18 mouse cellular contexts compared by ENCODE assay signal in genomic region chr10:28498504-28498903, GRCm38 (mm10).
"Had no signal": no experiment of that assay in that cellular context is flagged by ENCODE, and none has a peak within 500 bp of the region (broad histone marks: within the 10 kb centered on the region; RNA-seq: fewer than 3 reads in every experiment).

No protein-coding gene starts in this region.

- H3K4me3 ChIP-seq: megakaryocyte, embryonic 14.5 days; midbrain, embryonic 13.5 days; midbrain, embryonic 15.5 days; myocyte; neural tube, embryonic 13.5 days; neural tube, embryonic 15.5 days had no signal

- H3K27me3 ChIP-seq: megakaryocyte, embryonic 14.5 days; midbrain, embryonic 13.5 days; midbrain, embryonic 15.5 days; neural tube, embryonic 15.5 days had no signal

- H3K4me2 ChIP-seq: lung, embryonic 14.5 days; midbrain, embryonic 11.5 days; midbrain, embryonic 13.5 days; midbrain, embryonic 15.5 days; neural tube, embryonic 13.5 days; neural tube, embryonic 15.5 days had no signal

- H3K27ac ChIP-seq: midbrain, embryonic 13.5 days; midbrain, embryonic 15.5 days; neural tube, embryonic 13.5 days; neural tube, embryonic 15.5 days had no signal

- H3K9ac ChIP-seq: lung, embryonic 14.5 days; midbrain, embryonic 13.5 days; midbrain, embryonic 15.5 days; neural tube, embryonic 13.5 days; neural tube, embryonic 15.5 days had no signal

- H3K36me3 ChIP-seq: midbrain, embryonic 13.5 days; midbrain, embryonic 15.5 days; neural tube, embryonic 13.5 days; neural tube, embryonic 15.5 days had no signal

- H3K9me3 ChIP-seq: megakaryocyte, embryonic 14.5 days; midbrain, embryonic 13.5 days; midbrain, embryonic 15.5 days; neural tube, embryonic 13.5 days; neural tube, embryonic 15.5 days had no signal

- ATAC-seq: midbrain, embryonic 13.5 days; midbrain, embryonic 15.5 days had no signal

- DNase-seq: lung, adult 18-20 months; lung, embryonic 14.5 days; lung, postnatal 10 days; lung, postnatal 4 days; retina, postnatal 1 day; right cerebral cortex, adult 18-20 months; right cerebral cortex, postnatal 25 days; right cerebral cortex, postnatal 4 days; spleen, adult 18-20 months; thymus, adult 18-20 months; thymus, postnatal 25 days had no signal
